Mouse (Mus musculus): ENCODE measurements at regions not wholly inside any gene's neighbourhood (a gene's known extent, or its start where the extent isn't known, plus 50 kb on each side); places are given as distances from the start of the nearest gene placed in this dataset.

DNA sequence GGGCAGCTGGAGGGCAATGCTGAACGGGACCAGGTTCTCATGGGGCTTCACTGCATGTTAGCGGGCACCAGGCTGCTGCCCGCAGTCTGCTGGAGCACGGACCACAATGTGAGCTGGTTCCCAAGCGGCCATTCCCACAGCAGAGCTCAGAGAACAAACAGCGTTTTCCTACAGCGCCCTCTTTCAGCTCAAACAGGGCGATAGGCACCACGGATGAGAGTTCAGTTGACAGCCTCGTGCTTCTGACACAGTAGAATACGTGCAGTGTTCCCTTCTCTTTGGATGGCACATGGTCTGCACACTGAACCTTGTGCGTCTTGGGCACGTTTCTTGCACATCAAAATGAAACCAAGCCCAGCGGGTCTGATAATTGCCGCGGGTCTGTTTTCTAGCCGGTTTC is 91.6 kb downstream of the Atp23 start:
- Histone ChIP-seq H3K27ac (ENCODE audit: insufficient read depth, low read depth) (no peak overlapping the region), H3K36me3 (replicated peaks in 1 of 2; ENCODE audit: control insufficient read depth in 1 of 2, insufficient read depth in 1 of 2, low read length in 1 of 2) (no peaks in the 10 kb centered on the region), H3K9ac (ENCODE audit: insufficient read depth, low read depth) (no peak overlapping the region), H3K4me2 (ENCODE audit: insufficient read depth, low read depth, poor library complexity, severe bottlenecking) (peak overlapping the region; percentile 13), H3K4me3 (replicated peaks in 1 of 3; ENCODE audit: low read depth in 2 of 3, low read length in 2 of 3, poor library complexity in 1 of 3) (peak overlapping the region in 2 of 3 experiments; percentile 7 to 21), H3K79me2 (replicated peaks; ENCODE audit: control insufficient read depth, extremely low read depth, insufficient read depth, poor library complexity, severe bottlenecking) (no peaks in the 10 kb centered on the region), H3K4me1 (ENCODE audit: control insufficient read depth in 1 of 2, insufficient read depth in 2 of 2) (peaks cover 0 to 8% of the 10 kb centered on the region in 2 experiments; a peak in 2 of 4 replicates), H3K9me3 (replicated peaks; ENCODE audit: low read length) (no peaks in the 10 kb centered on the region), H3K27me3 (replicated peaks) (peaks cover 1% of the 10 kb centered on the region)
- dilution Hi-C loops (cut with MboI; ENCODE audit: extremely low pct_ligation_motif_present, extremely low pct_unique_long_range_greater_than_20kb, low sequenced_read_pairs), result no loop called here
- no peak for DNase-seq (ENCODE audit: extremely low read depth)
- TF ChIP-seq MYC (IDR thresholded peaks at IDR 0.05; ENCODE audit: low read depth, low read length) (0 out of 2 replicates have a peak, but pooled peaks have one; percentile 23), MAX (IDR thresholded peaks at IDR 0.05; ENCODE audit: low read length) (0 out of 2 replicates have a peak, but pooled peaks have one; percentile 21), RAD21 (IDR thresholded peaks at IDR 0.05; ENCODE audit: low read depth, low read length) (no peak; the same call in 1 of the 2 replicates), CTCF (conservative IDR thresholded peaks at IDR 0.05 in 1 of 2, IDR thresholded peaks at IDR 0.05 in 1 of 2; ENCODE audit: low read depth in 2 of 2, low read length in 2 of 2) (no peak; a peak in 1 of 4 replicates), NELFE (IDR thresholded peaks at IDR 0.05; ENCODE audit: low read depth, low read length) (no peak)
- in situ Hi-C loops (cut with MboI; ENCODE audit: low pct_ligation_motif_present, low pct_unique_long_range_greater_than_20kb, low sequenced_read_pairs), result no loop called here

DNA sequence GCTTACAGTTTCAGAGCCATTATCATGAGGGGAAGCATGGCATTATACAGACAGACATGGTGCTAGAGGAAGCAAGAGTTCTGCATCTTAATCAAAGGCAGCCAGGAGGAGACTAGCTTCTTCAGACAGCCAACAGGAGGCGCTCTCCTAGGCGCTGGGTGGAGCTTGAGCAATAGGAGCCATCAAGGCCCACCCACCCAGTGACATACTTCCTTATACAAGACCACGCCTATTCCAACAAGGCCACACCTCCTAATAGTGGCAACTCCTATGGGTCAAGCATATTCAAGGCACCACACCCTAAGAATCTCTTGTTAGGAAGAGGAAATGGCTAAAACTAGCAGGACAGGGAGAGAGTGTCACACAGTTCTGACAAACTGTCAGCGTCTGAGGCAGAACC is 94.3 kb downstream of the Atp23 start:
- dilution Hi-C loops (cut with MboI; ENCODE audit: extremely low pct_ligation_motif_present, extremely low pct_unique_long_range_greater_than_20kb, low sequenced_read_pairs), result no loop called here
- TF ChIP-seq MXI1 (IDR thresholded peaks at IDR 0.05; ENCODE audit: low read depth, low read length), result no peak
- TF ChIP-seq ZNF384 (IDR thresholded peaks at IDR 0.05; ENCODE audit: low read depth, low read length), result no peak
- no peak for TF ChIP-seq TCF12 (IDR thresholded peaks at IDR 0.05; ENCODE audit: low read depth, low read length)
- TF ChIP-seq EP300 (IDR thresholded peaks at IDR 0.05; ENCODE audit: low read length), result no peak
- TF ChIP-seq UBTF (IDR thresholded peaks at IDR 0.05; ENCODE audit: low read depth, low read length), result no peak
- no peak for TF ChIP-seq CHD1 (IDR thresholded peaks at IDR 0.05; ENCODE audit: low read depth, low read length)
- no peak for TF ChIP-seq E2F4 (IDR thresholded peaks at IDR 0.05; ENCODE audit: insufficient replicate concordance, low read depth, low read length)
- TF ChIP-seq IRF4 (IDR thresholded peaks at IDR 0.05; ENCODE audit: low read depth, low read length), result no peak
- TF ChIP-seq JUND (conservative IDR thresholded peaks at IDR 0.05; ENCODE audit: low read depth, low read length), result no peak
- no peak for TF ChIP-seq ZKSCAN1 (IDR thresholded peaks at IDR 0.05; ENCODE audit: borderline replicate concordance, low read depth, low read length)
- no peaks in the 10 kb centered on the region for H3K36me3 ChIP-seq (replicated peaks in 1 of 2; ENCODE audit: control insufficient read depth in 1 of 2, insufficient read depth in 1 of 2, low read length in 1 of 2)
- no peaks in the 10 kb centered on the region for H3K79me2 ChIP-seq (replicated peaks; ENCODE audit: control insufficient read depth, extremely low read depth, insufficient read depth, poor library complexity, severe bottlenecking)
- peaks cover 1% of the 10 kb centered on the region for H3K27me3 ChIP-seq (replicated peaks)
- H3K9me3 ChIP-seq (replicated peaks; ENCODE audit: low read length), result no peaks in the 10 kb centered on the region
- DNase-seq (ENCODE audit: extremely low read depth), result no peak
- in situ Hi-C loops (cut with MboI; ENCODE audit: low pct_ligation_motif_present, low pct_unique_long_range_greater_than_20kb, low sequenced_read_pairs), result no loop called here
- H3K27ac ChIP-seq (ENCODE audit: insufficient read depth, low read depth), result no peak overlapping the region
- peaks cover 0 to 5% of the 10 kb centered on the region in 2 experiments; a peak in 1 of 4 replicates for H3K4me1 ChIP-seq (ENCODE audit: control insufficient read depth in 1 of 2, insufficient read depth in 2 of 2)
- H3K4me2 ChIP-seq (ENCODE audit: insufficient read depth, low read depth, poor library complexity, severe bottlenecking), result no peak overlapping the region
- no peak overlapping the region for H3K9ac ChIP-seq (ENCODE audit: insufficient read depth, low read depth)
- no peak overlapping the region for H3K4me3 ChIP-seq (replicated peaks in 1 of 3; ENCODE audit: low read depth in 2 of 3, low read length in 2 of 3, poor library complexity in 1 of 3)

DNA sequence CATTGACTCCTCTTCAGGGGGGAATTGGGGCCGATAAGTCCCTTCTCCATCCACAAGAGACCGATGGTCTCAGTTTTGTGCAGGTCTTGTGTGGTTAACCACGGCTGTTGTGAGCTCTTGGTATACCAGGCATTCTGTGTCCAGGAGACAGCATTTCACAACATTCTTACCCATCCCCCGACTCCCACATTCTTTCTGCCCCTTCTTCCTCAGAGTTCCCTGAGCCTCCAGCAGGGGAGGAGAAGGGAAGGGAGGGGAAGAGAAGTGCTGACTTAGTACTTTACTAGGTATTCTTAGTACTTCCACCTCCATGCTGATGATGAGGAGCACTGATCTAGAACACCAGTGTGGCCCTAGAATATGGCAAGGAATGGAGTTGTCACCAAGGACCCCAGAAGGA is 98.4 kb downstream of the Atp23 start:
- in situ Hi-C loops (cut with MboI; ENCODE audit: low pct_ligation_motif_present, low pct_unique_long_range_greater_than_20kb, low sequenced_read_pairs), result no loop called here
- Histone ChIP-seq H3K27ac (ENCODE audit: insufficient read depth, low read depth) (no peak overlapping the region), H3K4me1 (ENCODE audit: control insufficient read depth in 1 of 2, insufficient read depth in 2 of 2) (no peaks in the 10 kb centered on the region), H3K9ac (ENCODE audit: insufficient read depth, low read depth) (no peak overlapping the region), H3K4me3 (replicated peaks in 1 of 3; ENCODE audit: low read depth in 2 of 3, low read length in 2 of 3, poor library complexity in 1 of 3) (no peak overlapping the region), H3K79me2 (replicated peaks; ENCODE audit: control insufficient read depth, extremely low read depth, insufficient read depth, poor library complexity, severe bottlenecking) (no peaks in the 10 kb centered on the region), H3K9me3 (replicated peaks; ENCODE audit: low read length) (no peaks in the 10 kb centered on the region), H3K36me3 (replicated peaks in 1 of 2; ENCODE audit: control insufficient read depth in 1 of 2, insufficient read depth in 1 of 2, low read length in 1 of 2) (no peaks in the 10 kb centered on the region), H3K27me3 (replicated peaks) (peaks cover 6% of the 10 kb centered on the region), H3K4me2 (ENCODE audit: insufficient read depth, low read depth, poor library complexity, severe bottlenecking) (no peak overlapping the region)
- TF ChIP-seq NELFE (IDR thresholded peaks at IDR 0.05; ENCODE audit: low read depth, low read length), result no peak
- no peak for TF ChIP-seq ZMIZ1 (IDR thresholded peaks at IDR 0.05; ENCODE audit: low read depth, low read length)
- no peak for TF ChIP-seq ZC3H11A (IDR thresholded peaks at IDR 0.05; ENCODE audit: low read depth, low read length)
- TF ChIP-seq JUN (IDR thresholded peaks at IDR 0.05; ENCODE audit: insufficient read depth, low read depth, low read length), result no peak
- TF ChIP-seq POLR2A (IDR thresholded peaks at IDR 0.05; ENCODE audit: low read depth, low read length), result no peak
- TF ChIP-seq SIN3A (IDR thresholded peaks at IDR 0.05; ENCODE audit: low read length), result no peak
- no peak for TF ChIP-seq TCF12 (IDR thresholded peaks at IDR 0.05; ENCODE audit: low read depth, low read length)
- no peak for TF ChIP-seq HCFC1 (IDR thresholded peaks at IDR 0.05; ENCODE audit: low read depth, low read length)
- TF ChIP-seq NRF1 (IDR thresholded peaks at IDR 0.05; ENCODE audit: low read depth, low read length), result no peak
- no peak for TF ChIP-seq MAX (IDR thresholded peaks at IDR 0.05; ENCODE audit: low read length)
- no peak for TF ChIP-seq ZKSCAN1 (IDR thresholded peaks at IDR 0.05; ENCODE audit: borderline replicate concordance, low read depth, low read length)
- TF ChIP-seq RAD21 (IDR thresholded peaks at IDR 0.05; ENCODE audit: low read depth, low read length), result no peak
- TF ChIP-seq CTCF (conservative IDR thresholded peaks at IDR 0.05 in 1 of 2, IDR thresholded peaks at IDR 0.05 in 1 of 2; ENCODE audit: low read depth in 2 of 2, low read length in 2 of 2), result no peak
- no peak for DNase-seq (ENCODE audit: extremely low read depth)
- dilution Hi-C loops (cut with MboI; ENCODE audit: extremely low pct_ligation_motif_present, extremely low pct_unique_long_range_greater_than_20kb, low sequenced_read_pairs), result no loop called here
